Mouse (Mus musculus) embryo, embryonic 11.5 days (tissue): ENCODE measurements around the gene Hist2h2be.
"Not testable (repeated sequence)": the region's sequence is repeated elsewhere in the genome, so short reads cannot be mapped to it uniquely, and the experiment has no call there.

Experiments used
- DNase-seq: peaks from one replicate; pipeline ENCODE4 v3.0.0-alpha.2; 2012; ENCODE audit warnings: low read depth, low spot score

Hist2h2be gene

DNA sequence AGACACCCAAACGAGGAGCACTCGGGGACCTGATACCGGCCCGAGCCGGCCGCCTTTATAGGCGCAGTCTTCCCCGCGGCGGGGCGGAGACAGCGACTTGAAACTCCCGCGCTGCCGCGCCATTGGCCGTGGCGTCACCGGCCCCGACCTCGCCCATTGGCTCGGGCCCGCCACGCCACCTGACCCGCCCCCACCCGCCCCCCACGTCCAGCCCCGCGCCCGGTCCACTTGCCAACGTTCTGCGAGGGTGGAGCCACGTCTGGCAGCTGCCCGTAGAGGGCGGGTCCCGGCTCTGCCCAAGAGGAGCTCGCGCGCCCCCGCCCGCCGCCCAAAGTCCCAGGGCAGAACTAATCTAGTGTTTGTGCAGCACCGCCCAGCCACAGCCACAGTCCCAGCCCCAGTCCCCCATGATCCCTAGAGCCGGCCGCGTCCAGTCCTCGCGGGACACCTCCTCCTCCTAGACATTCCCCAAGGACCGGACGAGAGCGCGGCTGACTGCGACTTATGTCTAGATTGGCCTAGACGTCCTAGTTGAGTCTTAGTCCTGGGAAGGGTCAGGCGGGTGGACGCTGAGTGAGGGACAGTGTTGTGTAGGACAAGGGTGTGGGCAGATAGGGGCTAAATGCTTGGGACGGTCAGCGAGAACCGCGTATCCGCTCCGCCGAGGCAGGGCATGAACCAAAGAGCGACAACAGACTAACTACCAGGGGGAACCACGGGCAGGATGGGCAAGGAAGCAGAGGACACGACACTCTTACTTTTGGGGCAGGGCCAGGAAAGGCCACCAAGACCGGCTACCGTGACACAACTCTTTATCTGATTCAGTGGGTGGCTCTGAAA, 18.3 kb downstream of the Hist2h2be start, which contains the start of gene Hist2h3c2:
Hist2h3c2 (minus strand) TSS at position 174 of the 840 bp plus-strand sequence.
- not testable (repeated sequence) for DNase-seq

DNA sequence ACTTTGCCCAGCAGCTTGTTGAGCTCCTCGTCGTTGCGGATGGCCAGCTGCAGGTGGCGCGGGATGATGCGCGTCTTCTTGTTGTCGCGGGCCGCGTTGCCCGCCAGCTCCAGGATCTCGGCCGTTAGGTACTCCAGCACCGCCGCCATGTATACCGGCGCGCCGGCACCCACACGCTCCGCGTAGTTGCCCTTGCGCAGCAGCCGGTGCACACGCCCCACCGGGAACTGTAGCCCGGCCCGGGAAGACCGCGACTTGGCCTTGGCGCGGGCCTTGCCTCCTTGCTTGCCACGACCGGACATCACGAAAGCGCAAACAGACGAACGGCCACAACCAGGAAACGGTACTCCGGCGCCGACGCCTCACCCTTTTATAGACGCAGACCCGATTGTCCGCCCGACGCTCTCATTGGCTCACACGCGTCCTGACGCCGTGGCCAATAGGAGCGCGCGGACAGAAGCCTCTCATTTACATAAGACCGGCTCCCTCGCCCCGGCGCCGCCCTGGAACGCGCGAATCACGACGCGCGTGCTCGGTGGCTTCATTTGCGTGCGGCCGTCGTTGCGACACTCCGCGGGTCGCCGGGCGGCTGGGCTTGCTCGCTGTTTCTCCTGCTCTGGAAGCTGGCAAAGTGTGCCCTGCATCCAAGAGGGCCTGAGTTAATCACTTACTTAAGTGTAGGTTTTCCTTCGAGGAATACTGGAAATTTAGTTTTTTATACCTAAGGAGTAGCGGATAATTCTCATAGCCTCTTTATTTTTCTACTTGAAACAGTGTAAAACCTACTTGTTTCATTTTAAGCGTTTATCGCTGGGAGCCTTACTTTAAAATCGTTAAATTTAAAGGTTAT, 19.3 kb downstream of the Hist2h2be start, which contains the start of gene Hist2h2aa2:
Hist2h2aa2 (minus strand) TSS at position 328 of the 850 bp plus-strand sequence.
- not testable (repeated sequence) for DNase-seq

DNA sequence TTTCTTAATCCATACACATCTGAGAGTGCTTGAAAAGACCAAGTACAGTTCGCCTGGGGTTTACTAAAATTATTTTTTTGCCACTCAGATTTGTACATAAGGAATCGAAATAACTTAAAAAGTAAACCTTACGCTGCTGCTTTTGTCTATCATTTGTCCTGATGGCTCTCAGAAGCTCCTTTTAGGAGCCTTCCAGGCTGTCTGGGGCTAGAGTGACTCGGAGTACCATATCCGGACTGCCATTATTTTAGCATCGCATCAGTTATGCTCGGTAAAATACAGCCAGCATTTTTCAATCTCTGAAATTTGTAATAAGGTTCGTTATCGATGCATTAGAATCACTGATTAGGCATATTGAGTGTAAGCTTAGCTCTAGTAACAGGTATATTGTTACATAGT, 19.9 kb downstream of the Hist2h2be start:
- DNase-seq = no peak

DNA sequence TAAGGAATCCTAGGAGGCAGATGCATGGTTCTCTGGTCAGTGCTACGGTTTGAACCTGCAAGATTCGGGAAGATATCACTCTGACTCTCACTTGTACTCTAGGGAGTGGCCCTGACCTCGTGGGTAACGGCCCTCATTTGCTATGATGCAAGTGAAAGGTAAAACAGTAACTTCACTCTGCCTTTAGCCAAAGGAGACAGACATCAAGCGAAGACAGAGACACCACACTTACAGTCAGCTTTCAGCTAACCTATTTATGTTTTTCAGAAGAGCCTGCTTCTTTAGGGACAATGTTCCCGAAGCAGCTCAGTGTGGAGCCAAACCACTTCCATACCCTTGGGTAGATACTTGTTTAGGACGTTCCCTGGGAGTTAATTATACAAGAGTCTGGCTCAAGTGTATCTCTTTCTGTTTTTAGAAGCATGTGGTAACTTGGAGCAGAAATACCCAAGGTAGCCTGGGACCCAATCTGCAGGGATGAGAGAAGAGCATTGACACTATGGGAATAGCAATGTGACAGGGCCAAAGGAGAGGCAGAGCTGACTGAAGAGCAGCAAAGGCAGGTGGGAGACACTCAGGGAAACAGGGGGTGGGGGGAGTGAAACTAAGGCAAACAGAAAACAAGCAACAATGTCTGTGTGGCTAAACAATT, 23.1 kb downstream of the Hist2h2be start:
- no peak for DNase-seq

DNA sequence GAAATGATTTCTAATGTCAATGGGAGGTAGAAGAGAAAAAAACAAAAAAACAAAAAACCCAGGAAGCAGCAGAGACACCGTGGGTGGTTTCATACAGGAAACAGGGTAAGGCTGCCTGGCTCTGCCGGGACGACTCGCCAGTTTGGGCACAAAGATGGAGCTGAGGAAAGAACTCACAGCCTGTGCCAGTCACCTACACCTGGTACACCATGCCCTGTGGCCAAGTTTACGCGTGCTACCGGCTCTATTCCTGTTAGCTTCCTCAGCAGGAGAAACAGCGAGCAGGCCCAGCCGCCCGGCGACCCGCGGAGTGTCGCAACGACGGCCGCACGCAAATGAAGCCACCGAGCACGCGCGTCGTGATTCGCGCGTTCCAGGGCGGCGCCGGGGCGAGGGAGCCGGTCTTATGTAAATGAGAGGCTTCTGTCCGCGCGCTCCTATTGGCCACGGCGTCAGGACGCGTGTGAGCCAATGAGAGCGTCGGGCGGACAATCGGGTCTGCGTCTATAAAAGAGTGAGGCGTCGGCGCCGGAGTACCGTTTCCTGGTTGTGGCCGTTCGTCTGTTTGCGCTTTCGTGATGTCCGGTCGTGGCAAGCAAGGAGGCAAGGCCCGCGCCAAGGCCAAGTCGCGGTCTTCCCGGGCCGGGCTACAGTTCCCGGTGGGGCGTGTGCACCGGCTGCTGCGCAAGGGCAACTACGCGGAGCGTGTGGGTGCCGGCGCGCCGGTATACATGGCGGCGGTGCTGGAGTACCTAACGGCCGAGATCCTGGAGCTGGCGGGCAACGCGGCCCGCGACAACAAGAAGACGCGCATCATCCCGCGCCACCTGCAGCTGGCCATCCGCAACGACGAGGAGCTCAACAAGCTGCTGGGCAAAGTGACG, 24.3 kb downstream of the Hist2h2be start, which contains the start of gene Hist2h2aa1:
Hist2h2aa1 (plus strand) TSS at position 495 of the 884 bp plus-strand sequence.
- not testable (repeated sequence) for DNase-seq

DNA sequence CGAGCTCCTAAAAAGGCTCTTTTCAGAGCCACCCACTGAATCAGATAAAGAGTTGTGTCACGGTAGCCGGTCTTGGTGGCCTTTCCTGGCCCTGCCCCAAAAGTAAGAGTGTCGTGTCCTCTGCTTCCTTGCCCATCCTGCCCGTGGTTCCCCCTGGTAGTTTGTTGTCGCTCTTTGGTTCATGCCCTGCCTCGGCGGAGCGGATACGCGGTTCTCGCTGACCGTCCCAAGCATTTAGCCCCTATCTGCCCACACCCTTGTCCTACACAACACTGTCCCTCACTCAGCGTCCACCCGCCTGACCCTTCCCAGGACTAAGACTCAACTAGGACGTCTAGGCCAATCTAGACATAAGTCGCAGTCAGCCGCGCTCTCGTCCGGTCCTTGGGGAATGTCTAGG, 25.1 kb downstream of the Hist2h2be start:
- not testable (repeated sequence) for DNase-seq

DNA sequence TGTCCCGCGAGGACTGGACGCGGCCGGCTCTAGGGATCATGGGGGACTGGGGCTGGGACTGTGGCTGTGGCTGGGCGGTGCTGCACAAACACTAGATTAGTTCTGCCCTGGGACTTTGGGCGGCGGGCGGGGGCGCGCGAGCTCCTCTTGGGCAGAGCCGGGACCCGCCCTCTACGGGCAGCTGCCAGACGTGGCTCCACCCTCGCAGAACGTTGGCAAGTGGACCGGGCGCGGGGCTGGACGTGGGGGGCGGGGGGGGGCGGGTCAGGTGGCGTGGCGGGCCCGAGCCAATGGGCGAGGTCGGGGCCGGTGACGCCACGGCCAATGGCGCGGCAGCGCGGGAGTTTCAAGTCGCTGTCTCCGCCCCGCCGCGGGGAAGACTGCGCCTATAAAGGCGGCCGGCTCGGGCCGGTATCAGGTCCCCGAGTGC, 25.5 kb downstream of the Hist2h2be start, which contains the start of gene Hist2h3c1:
Hist2h3c1 (plus strand) TSS at position 259 of the 430 bp plus-strand sequence.
- DNase-seq = not testable (repeated sequence)

DNA sequence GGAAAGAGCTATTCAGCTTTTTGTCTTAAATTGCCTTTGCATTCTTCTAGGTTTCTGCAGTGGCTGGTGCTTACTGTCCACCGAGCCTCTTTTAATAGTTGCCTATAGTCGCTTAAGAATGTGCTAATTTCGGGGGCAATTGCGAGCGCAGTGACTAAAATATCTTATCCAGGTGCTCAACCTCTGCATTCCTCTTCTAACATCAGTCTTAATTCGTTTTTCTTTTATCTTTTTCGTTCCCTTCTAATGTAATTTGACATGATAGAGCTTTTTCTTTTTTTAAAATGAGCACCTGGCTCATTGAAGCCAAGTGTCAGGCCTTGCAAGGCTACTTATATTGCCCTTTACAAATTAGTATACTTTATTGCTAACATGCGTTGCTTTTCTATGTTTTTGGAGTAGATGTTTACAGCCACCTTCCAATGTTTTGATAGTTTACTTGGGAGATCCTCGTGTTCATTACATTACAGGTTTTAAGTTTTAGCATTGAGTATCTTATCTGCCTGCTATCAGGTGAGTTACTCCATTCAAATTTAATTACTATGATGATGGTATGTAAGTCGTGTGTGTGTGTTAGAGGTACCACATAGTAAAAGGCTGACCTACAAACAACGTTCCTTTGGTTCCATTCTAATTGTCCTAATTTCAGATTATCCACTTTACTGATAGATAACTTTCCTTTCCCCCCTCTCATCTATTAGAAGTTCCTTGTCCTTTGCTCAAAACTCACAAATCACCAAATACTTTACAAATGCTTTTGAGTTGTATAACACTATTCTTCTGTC, 26.6 kb downstream of the Hist2h2be start:
- DNase-seq = no peak

DNA sequence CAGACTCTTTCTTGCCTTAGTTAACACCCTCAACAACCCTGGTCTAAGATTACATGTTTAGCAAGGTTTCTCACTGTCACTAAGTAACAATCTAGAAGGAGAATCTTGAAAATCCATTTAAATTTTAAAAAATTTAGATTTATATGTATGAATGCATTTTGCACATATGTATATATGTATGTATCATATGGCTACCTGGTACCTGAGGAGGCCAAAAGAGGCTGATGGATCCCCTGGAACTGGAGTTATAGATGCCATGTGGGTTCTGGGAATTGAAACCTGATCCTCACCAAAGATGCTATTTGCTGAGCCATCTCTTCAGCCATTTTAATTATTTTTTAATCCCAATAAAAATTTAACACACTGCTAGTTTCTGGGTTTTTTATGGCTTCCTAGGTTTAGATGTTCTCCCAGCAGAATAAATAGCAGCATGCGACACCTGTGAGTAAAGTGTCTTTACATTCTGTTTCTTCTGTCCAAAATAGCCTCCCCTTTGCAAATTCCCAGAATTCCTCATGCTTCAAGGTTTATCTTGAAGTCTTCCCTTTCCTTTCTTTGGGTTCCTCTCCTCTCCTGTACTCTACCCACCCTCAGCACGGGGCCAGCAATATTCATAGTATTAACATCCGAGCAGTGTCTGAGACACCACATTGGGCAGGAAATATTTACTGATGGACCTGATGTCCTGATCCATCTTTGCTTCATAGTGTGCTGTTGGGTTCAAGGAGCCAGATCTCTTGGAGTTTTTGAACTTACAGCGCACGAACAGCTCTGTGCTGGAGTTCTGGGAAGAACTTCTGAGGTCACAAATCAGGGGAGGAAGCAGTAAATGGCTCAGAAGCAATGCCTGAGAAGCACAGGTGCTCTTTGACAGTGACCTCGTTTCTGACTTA, 27.5 kb downstream of the Hist2h2be start:
- DNase-seq = no peak

DNA sequence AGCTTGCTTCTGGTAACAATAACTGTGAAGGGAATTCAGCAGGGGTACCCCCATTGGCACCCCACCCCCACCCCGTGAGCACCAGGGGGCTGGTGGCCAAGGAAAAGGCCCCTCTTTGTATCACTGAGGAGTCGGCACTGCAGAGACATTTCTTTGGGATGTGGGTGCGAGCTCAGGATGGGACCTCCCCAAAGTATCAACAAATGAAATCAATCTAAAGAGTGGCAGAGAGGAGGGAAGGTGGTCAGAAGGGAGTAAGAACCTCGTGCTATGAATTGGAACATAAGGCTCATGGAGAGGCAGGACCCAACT, 28.1 kb downstream of the Hist2h2be start:
- no peak for DNase-seq

DNA sequence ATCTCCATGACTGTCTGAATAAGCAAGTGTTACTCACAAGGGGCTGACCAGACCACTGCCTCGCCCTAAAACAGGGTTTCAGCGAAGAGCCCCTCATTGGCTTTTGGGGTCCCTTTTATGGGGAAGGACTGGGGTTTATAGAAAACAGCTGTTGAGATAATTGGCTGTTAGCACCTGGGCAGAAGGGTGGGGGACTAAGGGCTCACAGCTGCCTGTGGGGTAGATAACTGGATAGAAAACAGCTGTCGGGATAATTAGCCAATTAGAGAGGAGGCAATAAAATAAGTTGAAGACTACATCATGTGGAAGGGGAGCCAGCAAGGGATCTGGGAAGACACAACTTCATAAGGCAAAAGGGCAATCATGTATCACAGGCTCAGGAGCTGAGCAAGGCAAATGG, 30.0 kb downstream of the Hist2h2be start:
- no peak for DNase-seq

DNA sequence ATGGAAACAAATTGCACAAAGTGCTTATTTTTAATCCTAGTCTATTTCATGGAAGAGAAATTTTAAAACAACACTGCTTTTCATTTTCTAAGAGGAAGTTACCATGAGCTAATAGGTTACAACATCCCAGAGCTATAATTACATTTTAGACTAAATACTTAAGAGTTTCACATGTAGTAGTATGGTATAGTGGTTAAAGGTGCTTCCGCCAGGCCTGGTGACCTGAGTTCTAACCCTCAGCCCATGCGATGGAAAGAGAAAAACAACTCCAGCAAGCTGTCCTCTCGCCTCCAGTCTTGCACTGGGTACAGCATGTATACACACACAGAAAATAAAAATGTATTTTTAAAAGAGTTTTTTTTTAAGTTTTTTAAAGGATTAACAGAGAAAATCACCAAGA, 30.9 kb downstream of the Hist2h2be start:
- no peak for DNase-seq

DNA sequence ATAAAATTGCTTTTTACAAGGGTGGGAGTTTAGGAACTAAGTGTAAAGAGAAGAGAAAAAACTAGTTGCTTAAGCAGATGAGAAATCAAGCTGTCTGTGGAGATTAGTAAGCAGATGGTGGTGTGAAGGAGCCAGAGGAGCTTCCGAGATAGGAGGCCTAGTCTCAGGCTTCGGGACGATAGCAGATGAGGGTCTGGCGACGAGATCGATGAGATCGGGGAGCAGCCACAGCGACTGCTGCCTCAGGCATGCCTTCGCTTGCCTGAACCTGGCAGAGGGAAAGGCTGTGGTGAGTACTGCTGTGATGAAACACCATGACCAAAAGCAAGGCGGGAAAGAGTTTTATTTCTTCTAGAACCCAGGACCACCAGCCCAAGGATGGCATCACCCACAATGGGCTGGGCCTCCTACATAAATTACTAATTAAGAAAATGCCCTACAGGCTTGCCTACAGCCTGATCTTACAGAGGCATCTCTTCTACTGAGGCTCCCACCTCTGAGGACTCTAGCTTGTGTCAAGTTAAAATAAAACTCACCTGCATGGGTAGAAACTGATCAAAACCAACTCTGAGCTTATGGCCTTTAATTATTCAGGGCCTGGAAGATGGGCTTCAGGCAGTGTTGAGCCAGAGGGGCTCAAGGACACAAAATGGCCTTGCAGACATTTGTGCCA, 33.9 kb downstream of the Hist2h2be start:
- DNase-seq = no peak

DNA sequence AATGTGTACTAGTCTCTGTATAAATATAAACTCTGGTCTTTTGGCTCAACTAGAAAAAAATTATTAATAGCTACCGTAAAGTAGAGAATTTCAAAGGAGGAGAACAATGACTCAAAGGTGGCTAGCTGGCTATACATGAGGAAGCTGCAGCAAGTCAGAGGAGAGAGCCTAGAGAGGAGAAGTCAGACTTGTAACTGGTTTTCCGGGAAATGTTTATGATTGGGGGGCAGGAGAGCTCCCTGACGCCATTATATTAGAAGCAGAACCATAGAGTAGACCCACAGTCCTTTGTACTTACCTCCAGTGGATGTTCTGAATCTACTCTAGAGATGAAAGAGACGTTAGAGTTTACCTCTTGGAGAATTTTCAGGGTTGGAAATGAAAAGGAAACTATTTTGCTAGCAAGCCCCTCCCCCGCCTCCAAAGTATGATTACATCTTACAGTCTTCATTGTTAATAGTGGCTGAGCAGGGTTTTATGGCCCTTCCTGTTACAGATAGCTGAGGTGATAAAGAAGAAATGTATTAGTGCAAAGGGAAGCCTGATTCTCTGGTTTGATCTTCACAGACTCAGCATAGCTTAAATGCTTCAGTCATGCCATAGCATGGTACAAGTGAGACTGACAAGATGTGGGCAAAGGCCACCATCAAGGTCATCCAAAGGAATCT, 35.1 kb downstream of the Hist2h2be start:
- DNase-seq = no peak

DNA sequence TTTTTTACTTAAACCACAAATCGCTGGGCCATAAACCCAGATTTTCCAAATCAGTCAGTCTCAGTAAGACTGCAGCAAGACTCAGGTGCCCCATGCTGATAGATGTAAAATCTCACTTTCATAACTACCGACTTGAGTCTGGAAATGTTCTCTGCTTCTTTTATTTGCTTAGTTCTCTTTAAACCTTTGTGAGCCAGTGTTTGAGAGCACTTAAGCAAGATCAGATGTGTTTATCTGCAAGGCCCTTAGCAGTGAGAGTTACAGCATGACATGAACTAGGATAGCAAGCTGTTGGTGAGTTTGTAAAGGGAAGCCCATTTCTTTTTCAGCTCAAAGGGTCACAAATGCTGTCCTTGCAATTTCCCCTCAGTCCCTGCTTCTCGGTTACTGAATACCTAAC, 36.3 kb downstream of the Hist2h2be start:
- no peak for DNase-seq

DNA sequence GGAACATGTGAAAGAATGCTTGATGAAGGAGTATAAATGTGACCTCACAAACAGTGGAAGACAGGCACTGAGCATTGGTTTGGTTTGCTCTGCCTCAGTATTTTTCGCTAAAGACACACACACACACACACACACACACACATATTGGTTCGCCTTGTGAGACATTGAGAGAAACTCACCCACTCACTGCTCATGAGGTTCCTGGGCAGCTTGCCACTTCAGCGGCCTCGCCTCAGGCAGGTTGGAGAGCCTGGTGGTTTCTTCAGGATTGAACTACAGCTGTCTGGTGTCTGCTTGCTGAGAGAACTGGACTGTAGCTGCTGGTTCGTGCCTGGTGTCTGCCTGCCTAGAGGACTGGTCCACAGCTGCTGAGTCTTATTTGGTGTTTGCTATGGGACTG, 39.3 kb downstream of the Hist2h2be start:
- no peak for DNase-seq

DNA sequence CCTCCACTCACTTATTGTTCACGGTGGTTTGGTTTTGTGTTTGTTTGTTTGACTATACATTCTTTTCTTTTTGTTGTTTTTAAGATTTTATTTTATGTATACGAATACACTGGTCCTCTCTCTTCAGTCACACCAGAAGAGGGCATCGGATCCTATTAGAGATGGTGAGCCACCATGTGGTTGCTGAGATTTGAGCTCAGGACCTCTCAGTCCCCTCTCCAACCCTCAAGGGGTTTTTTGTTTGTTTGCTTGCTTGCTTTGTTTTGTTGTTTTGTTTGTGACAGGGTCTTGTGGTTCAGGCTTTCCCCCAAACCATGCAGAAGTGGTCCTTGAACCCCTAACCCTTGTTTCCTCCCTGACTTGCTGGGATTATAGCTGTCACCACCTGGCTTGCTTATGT, 40.7 kb downstream of the Hist2h2be start:
- no peak for DNase-seq
